Mouse (Mus musculus) fat pad, adult 2 months (tissue): ENCODE data around the gene Nmur1.

Experiments
- DNase-seq: peaks from one replicate; pipeline ENCODE4 v3.0.0-alpha.2; 2011; ENCODE audit warnings: low read depth, low spot score; ENCODE audit errors: extremely low read depth

Gene Nmur1

DNA sequence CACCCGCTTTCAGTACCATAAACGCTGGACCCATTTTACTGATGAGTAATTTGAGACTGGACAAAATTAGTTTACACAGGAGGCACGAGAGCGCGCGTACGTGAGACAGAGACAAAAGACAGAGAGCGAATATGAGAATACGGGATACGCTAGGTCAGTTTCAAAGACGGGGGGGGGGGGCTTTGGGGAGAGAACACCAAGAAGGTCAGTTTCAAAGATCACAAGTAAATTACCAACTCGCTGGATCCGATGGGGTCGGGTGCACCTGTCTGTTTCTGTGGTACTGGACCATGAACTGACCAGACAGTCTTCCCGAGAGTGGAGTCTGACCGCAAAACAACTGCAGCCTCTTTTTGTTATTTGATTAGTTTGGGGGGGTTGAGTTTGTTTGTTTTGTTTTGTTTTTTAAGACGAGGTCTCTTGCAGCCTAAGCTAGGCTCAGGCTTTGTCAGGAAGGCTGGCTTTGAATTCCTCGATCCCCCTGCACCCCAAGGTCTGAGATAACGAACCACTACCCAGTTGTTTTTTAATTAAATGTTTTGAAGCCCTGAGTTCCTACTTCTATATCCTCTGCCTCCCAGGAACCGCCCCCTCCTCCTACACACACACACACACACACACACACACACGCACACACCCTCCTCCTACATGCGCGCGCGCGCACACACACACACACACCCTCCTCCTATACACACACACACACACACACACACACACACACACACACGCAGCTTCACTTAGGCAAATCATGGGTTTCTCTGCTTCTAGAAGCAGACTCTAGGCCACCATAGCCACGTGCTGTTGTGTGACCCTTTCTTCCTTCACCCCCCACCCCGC lies 15.1 kb upstream of the Nmur1 start:
- no peak for DNase-seq

DNA sequence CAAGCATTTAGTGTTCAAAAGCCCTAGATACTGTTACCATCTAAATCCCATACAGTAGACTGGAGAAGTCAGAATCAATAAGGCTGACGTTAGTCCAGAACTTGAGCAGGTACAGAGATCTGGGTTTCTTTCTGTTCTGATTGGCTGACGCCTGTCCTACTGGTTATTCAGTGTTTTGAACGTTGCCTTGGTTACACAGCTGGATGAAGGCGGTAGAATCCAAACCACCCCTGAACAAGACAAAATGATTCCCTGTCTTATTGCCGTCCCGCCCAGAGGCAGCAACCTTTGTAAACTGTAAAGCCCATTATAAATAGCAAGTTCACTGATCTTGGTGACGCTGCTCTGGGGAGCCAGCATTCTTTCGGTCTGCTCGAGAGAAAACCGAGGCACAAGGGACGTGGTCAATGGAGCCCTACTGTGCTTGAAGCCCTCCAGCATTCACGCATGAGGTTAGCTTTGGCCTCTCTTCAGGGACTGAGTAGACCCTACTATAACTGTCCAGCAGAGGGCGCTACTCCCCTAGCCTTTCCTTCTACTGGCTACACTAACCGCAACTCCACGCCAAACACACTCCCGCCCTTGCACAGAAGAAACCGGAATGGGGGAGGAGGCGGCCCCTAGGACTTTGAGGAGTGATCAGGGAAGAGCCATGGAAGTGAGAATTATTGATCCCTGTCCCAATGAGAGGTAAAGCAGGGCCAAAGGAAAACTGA lies 14.3 kb upstream of the Nmur1 start:
- DNase-seq: no peak

DNA sequence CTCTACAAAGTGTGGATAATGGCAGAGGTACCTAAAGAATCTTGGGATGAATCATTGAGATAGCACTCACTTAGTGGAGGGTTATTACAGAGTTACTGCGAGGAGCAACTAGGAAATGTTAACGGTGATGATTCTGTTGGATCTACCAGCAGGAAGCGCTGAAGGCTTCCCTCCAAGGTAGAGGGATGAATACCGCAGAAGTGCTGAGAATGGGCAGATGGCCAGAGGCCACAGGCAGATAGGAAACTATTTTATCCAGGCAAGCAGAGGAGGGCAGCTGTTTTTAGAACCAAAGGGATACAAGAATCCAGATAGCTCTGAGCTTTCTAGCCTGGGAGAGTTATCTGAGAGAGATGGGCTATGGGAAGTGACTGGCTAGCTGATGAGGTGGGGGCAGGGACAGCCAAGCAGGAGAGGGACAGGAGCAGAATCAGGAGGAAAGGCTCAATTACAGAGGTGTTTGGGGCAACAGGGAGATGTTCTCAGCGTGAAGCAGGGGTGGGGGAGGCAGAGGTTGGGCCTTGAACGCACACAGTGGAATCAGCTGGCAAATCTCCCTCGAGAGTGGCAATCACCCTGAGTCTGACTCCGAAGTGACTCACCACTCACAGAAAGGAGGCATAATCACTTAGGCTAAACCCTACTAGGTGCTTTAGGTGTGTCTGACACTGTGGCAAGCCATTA lies 13.6 kb upstream of the Nmur1 start:
- no peak for DNase-seq

DNA sequence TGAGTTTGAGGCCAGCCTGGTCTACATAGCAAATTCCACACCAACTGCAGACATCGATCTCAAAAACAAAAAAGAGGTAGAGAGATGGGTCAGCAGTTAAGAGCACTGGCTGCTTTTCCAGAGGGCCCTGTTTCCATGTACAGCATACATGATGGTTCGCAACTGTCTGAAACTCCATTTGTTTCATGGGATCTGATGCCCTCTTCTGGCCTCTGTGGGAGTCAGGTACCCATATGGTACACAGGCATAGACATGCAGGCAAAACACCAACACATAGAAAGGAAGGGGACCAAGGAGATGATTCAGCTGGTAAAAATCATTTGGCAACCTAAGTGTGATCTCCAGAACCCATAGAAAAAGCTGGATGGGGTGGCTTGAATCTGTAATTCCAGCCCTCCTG lies 12.5 kb upstream of the Nmur1 start:
- no peak for DNase-seq

DNA sequence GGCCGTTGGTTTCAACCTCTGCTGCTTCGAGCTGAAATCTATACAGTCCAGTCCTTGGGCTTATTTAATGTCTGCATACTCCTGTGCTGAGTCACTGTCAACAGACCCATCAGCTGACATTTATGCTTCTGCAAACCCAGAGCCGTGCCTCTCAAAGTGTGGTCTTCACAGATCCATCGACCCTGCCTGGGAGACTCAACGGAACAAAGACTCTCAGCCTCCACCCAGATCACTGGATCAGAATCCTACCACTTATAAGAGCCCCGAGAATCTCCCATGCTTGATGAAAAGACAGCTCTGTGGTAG lies 11.9 kb upstream of the Nmur1 start:
- DNase-seq: no peak

DNA sequence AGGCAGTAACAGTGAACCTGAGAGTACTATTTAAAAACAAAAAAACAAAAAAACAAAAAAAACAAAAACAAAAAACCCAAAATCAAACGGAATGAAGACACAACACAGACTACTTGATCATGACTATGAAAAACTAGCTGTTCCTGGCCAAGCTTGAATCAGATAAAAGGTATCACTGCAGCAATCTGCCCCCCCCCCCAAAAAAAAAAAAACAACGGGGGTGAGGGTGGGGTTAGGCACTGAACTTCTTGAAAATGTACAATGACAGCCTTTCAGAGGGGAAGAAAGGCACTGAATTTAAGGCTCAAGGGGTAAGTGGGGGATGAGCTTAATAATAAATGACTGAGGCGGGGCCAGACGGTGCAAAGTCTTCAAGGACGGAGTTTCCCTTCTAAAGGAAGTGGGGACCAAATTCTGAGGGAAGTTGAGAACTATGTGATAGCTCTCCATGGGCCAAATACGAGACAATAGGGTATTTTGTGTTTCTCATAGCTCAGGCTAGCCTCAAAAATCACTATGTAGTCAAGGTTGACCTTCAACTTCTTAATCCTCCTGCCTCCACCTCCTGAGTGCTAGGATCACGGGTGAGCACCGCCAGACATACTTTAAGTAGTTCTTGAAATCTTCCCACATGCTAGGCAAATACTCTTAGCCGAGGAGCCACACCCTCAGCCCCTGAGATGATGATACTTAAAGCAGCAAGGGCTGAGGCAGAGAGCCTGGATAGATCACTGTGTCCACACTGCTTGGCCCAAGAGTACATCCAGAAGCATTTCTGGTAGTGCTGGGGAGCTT lies 11.4 kb upstream of the Nmur1 start:
- DNase-seq: no peak

DNA sequence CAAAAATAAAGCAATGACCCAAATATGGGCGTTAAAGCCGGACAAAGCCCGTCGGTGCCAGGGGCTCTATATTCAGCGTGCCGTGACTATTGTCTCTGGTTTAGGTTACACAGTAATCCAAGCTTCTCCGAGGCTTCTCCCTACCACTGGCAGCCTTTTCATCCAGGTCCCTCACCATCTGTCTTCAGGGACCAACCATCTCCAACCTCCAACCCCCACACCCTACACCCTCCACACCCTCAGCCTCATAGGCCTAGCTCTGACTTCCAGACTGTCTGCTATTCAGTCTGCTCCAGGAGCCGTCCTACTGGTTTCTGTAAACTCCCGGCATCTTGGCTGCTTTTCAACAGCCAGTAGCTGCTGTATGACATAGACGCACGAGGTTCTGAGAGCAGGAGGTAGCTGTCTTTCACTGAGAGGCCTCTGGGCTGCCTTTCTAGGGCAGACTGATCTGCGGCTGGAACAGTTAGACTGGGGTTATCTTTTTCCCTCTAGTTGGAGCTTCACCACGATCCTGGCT lies 9.3 kb upstream of the Nmur1 start:
- no peak for DNase-seq

DNA sequence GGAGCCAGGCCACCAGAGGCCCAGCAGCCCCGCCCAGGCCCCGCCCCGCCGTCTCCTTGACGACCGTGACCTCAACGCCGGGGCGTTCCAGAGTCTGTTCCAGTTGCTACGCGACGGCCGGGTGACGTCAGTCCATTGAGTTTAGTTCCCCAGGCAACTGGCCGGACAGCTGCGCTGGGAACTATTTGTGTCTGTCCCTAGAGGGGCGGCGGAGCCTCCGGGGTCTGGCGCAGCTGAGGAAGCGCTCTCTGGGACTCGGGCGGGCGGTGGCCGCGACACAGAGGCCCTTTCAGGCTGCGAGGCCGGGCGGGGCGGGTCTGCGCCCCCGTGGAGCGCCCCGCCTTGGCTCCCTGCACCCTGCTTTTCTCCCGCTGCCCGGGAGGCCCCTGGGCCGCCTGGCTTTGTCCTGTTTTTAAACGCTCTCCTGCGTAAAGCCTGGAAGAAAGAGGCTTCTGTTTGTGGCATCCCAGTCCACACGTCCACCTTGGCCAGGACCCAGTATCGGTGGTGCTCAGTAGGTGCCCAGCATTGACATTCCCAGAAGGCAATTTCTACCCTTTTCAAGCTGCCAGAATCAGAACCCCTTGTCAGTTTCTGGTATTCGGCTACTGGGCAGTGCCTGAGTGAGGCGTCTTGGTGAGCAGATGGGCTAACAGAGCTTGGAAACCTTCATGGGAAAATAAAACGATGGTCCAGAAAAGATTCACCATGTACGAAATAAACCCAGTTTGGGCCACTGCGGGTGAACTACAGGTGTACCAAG lies 8.6 kb upstream of the Nmur1 start:
- no peak for DNase-seq

DNA sequence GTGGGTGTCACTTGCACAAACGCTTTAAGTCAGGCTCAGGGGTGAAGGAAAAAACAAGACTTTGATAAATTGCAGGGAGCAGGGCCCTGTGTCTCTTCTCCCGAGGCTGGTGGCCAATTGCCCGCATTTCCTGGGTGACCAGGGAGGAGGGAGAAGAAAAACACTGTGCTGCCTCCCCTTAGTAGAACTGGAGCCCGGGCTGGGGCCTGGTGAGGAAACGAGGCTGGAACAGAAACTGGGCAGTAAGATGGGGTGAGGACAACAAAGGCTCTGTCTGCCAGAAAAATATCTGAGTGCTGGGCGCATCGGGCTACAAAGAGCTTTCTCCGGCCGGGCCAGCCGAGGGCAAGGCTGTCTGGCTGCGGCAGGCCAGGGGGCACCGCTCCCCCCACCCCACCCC lies 8.0 kb upstream of the Nmur1 start:
- DNase-seq: no peak

DNA sequence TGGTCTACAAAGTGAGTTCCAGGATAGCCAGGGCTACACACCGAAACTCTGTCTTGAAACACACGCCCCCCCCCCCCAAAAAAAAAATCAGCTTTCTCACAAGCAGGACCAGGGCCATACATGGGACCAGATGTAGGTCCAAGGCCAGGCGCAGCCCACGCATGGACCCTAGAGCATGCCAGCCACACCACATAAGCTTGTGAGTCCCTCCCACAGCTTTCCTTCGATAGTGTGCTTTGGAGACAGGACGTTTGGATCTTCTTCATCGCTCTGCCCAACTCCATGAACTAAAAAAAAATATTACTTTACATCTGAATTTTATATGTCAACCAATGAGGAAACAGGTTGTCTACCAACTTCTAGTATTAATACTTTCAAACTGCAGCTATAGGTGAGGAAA lies 7.3 kb upstream of the Nmur1 start:
- DNase-seq: no peak

DNA sequence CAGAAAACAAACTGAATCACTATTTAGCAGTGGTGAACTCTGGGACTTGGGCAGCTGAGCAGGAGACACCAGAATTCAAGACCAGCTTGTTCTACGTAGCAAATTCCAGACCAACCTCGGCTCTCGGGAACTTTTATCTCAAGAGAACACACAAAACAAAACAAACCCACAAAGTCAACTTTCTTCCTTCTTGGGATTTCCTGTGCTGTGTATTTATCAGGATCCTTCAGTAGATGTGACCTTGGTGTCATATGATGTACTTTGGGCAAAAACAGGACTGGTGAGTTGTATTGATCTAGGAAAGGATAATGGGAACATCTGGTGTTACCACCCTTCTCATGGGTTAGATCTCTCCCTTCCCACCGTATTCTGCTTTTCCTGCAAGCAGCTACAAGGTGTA lies 6.8 kb upstream of the Nmur1 start:
- DNase-seq: no peak

DNA sequence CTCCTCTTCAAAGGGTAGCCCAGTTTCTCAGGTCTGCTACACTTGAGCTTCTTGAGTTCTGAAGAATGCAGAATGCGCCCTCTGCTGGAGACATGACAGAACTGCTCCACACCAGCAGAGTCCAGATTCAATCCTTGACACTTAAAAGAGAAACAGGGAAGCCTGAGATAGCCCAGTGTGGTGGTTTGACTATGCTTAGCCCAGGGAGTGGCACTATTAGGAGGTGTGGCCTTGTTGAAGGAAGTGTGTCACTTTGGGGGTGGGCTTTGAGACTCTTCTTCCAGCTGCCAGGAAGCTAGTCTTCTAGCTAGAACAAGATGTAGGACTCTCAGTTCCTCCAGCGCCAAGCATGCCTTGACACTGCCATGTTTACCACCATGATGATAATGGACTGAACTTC lies 4.0 kb upstream of the Nmur1 start:
- DNase-seq: no peak

DNA sequence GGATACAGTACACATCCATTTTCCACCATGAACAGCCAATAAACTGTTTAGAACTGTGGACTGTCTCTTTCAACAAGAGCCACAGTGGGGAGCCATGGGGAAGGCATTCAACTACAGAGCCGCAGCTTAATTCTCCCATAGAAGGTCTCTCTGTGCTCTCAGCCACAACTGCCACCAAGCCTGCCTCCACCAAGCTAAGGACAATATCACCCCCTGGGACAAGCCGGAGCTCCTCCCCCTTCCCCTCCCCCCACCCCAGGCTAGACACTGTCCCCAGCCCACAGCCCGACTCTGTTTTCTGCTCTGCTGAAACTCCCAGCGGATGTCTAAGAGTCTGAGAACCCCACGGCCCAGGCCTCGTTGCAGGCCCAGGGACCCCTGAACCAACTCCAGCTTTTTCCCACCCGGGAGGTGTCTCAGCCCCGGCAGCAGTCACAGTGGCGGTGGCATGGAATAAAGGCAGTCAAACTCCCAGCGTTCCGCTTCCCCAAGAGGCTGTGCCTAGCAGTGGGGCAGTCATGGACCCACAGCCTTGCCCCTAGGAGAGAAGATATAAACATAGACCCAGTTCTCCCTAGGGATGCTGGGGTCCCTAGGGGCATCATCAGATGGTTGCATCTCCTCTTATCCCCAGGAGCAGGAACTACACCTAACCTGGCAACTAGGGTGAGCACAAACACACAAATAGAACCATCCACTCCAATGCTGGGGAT lies 1.0 kb downstream of the Nmur1 start:
- DNase-seq: no peak

DNA sequence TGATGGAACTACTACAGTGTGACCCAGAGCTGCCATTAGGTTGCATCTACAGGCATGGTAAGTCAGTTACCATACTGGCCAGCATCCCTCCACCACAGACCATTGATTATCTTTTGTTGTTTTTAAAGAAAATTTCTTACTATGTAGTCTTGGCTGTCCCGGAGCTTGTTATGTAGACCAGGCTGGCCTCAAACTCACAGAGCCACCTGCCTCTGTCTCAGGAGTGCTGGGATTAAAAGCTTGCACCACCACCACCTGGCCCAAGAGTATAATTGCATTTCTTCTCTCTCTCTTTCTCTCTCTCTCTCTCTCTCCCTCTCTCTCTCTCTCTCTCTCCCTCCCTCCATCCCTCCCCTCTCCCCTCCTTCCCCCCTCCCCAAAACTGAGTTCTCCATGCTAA lies 1.7 kb downstream of the Nmur1 start:
- DNase-seq: no peak

DNA sequence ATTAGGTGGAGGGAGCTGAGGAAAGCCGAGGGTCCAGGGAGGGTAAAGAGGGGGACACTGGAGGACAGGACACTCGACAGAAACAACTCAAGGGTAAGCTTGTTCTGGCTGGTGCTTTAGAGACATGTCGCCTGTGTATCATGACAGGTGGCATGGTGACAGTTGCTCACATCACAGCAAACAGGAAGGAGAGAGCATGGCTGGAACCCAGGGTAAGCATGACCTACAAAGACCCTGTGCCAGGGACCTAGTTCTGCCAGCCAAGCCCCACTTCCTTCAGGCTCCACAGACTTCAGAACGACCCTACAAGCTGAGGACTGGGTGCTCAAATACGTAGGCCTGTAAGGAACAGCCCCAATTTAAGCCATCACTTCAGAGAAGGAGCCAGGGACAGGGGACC lies 2.1 kb downstream of the Nmur1 start:
- no peak for DNase-seq

DNA sequence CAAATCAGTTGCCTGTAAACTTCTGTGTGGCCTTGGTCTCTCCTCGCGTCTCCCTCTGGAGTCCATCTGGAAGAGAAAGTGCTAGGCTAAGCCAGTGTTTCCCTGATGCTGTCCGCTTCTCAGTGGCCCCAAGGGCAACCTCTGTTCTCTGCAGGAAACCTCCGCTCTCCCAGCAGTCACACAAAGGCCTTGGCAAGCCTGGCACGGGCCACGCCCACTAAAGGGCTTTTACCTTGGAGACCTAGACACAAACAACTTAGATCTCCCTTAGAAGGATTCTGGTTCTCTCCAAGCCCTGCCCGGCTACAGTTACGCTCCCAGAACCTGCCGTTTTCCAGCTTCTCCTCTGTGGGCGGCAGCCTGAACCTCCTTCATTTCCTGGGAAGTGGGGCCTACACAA lies 5.0 kb downstream of the Nmur1 start:
- no peak for DNase-seq

DNA sequence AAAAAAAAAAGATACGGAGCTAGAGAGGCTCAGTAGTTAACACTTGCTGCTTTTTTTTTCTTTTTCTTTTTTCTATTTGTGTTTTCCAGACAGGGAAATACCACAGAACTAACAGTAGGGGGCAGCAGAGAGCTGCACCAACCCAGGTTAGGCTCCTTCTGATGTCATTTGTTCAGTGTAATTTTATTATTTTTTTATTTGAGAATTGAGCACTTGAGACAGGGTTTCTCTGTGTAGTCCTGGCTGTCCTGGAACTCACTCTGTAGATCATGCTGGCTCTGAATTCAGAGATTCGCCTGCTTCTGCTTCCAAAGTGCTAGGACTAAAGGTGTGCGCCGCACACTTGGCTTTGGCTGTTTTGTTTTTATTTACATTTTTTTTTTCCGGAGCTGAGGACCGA lies 9.7 kb downstream of the Nmur1 start:
- DNase-seq: no peak

DNA sequence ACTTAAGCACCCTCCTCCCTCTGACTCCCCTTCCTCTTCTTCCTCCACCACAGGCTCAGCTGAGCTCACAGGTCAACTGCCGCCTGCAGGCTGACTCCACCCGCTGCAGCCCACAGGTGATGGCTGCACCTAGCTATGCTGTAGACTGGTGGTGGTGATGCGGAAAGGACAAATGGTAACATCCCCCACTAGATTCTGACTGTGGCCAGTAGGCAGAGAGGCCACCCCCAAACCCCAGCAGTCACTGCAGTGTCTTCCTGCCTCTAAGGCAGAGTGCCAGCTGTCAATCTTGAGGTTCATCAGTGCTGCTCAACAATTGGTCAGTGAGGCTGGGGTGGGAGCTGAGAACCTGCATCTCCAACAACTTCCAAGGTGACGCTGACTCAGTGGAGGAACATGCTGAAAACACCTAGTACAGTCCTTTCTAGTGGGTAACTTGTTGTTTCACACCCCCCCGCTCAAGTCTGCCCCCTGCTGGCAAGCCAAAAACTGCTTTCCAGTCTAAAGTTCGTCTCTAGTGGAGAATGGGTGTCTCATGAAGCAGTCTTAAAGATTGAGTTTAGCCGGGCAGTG lies 10.3 kb downstream of the Nmur1 start:
- no peak for DNase-seq

DNA sequence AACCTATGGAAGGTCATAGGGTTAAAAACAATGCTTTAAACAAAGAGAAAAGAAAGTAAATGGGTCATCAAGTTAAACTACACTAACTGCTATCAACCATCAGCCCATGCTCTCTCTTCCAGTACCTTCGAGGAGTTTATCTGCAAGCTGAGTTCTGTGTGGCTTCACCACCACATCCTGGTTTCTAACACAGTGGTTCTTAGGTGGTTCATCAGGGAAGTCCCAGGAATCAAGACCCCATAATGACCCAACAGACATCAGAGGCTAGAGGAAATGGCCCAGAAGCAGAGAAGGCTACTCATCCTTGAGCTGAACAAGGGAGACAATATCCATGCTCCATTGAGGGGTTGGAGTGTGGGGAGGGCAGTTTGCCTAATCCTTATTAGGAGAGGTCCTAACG lies 10.9 kb downstream of the Nmur1 start:
- DNase-seq: no peak

DNA sequence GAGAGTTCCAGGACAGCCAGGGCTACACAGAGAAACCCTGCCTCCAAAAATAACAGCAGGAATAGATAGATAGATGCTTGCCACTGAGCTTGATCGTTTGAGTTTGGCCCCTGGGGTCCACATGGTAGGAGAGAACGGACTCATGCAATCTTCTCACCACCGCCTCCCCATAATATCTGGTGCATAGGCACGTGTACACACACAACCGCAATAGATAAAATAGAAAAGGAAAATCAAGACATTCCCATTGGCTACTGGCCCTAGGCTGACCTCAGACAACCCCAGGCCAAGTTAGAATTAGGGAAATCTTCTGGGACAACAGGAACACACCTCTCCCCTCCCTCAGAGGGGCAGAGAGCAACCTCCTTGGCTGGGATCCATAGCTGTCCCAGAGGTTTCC lies 11.3 kb downstream of the Nmur1 start:
- no peak for DNase-seq
